Mouse (Mus musculus): Measurements from ENCODE around the gene Gm49358. TPM values are rescaled to one million over a fixed set of nuclear protein-coding genes. Genes with fewer than 3 reads are reported as not detected.

The Gm49358 gene
- total and polyA plus RNA-seq, 2 experiments from 2014 or later, result 4.2 TPM; not detected in 1

DNA sequence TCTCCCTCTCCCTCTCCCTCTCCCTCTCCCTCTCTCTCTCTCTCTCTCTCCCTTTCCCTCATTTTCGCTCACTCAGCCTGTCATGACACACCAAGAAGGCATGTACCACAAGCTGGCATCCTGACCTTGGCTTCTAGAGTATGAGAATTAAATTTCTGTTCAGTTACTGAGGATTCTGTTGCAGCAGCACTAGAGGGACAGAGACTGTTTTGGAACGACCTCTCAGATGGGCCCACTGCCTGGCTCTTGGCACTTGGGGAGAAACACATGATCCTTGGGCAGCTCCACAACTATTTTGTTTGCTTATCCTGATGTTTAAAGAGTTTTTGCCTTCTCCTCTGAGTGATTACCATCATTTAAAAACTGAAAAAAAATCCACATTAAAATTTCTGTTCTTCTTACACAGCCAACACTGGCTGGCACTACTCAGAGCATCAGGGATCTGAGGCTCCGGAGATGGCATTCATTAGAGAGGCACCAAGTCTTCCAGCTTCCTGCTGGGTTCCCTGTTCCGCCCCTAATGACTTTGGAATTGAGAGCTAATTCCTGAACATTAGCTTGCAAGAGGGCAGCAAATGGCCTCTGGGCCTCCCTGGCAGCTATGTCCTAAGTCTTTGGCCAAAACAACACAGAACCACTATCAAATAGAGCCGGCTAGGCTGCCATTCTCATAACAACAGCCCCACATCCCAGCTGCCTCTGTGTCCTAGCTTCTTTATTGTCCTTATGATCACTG, 116.5 kb downstream of the Gm49358 start:
- H3K27ac ChIP-seq, result no peak overlapping the region; the same call in 1 of the 2 replicates
- peak; percentile 35; the same call in 1 of the 2 replicates for ATAC-seq
- DNase-seq (ENCODE audit: low spot score), result peak; percentile 63
- TF ChIP-seq CTCF (IDR thresholded peaks at IDR 0.05; ENCODE audit: low read depth), result no peak
- H3K4me3 ChIP-seq (ENCODE audit: low read length), result no peak overlapping the region
- H3K4me1 ChIP-seq (ENCODE audit: insufficient read depth, low read length), result peaks cover 5% of the 10 kb centered on the region; the same call in 1 of the 2 replicates
- H3K27me3 ChIP-seq (ENCODE audit: insufficient read depth, low read length), result no peaks in the 10 kb centered on the region
- H3K4me2 ChIP-seq (ENCODE audit: low read depth, low read length), result no peak overlapping the region
- no peak overlapping the region for H3K9ac ChIP-seq (replicated peaks; ENCODE audit: low read length)
- no peaks in the 10 kb centered on the region for H3K9me3 ChIP-seq (ENCODE audit: low read length)
- H3K36me3 ChIP-seq (ENCODE audit: insufficient read depth, low read length), result no peaks in the 10 kb centered on the region
- 30% methylated on average over 5 of the region's 5 CpGs for WGBS

DNA sequence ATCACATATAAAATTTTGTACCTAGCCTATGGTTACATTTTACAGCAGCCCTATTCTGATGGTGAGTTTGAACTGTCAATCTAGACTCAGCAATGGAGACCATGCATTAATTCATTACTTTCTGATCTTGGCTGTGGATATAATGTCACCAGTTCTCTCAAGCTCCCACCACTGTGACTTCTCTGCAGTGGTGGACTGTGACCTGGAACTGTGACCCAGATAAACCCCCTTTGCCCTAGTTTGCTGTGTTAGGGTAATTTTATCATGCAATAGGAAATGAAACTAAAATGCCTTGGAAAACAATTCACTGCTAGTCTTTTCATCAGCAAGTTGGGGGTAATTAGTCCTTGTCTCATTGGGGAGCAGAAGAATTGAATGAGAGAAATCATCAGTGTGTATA, 117.7 kb downstream of the Gm49358 start:
- H3K9me3 ChIP-seq (ENCODE audit: low read length), result no peaks in the 10 kb centered on the region
- no peak overlapping the region for H3K9ac ChIP-seq (replicated peaks; ENCODE audit: low read length)
- H3K27me3 ChIP-seq (ENCODE audit: insufficient read depth, low read length), result no peaks in the 10 kb centered on the region
- ATAC-seq (no peak), DNase-seq (ENCODE audit: low spot score) (no peak)
- H3K4me1 ChIP-seq (ENCODE audit: insufficient read depth, low read length), result peaks cover 5% of the 10 kb centered on the region; the same call in 1 of the 2 replicates
- no peak overlapping the region for H3K27ac ChIP-seq
- H3K4me3 ChIP-seq (ENCODE audit: low read length), result no peak overlapping the region
- no peak overlapping the region for H3K4me2 ChIP-seq (ENCODE audit: low read depth, low read length)
- no peaks in the 10 kb centered on the region for H3K36me3 ChIP-seq (ENCODE audit: insufficient read depth, low read length)
- TF ChIP-seq CTCF (IDR thresholded peaks at IDR 0.05; ENCODE audit: low read depth), result no peak

Other genes with a start within 250 kb of the Gm49358 start
- 92.5 and 110 TPM in 2 replicates for gene Hsp90b1, start 58.5 kb upstream of the Gm49358 start, total RNA-seq (2014; rRNA removed)
- 228 and 235 TPM in 2 replicates for gene Hsp90b1, start 58.5 kb upstream of the Gm49358 start, polyA plus RNA-seq (2015; fragmentation: Nextera tagmentation; extraction: Ambion mirVana)
- gene Ttc41, start 58.2 kb upstream of the Gm49358 start, total RNA-seq (2014; rRNA removed), result 2.0 and 2.2 TPM in 2 replicates
- 1.4 and 1.5 TPM in 2 replicates for gene Ttc41, start 58.2 kb upstream of the Gm49358 start, polyA plus RNA-seq (2015; fragmentation: Nextera tagmentation; extraction: Ambion mirVana)
- gene Nt5dc3, start 15.0 kb downstream of the Gm49358 start, total RNA-seq (2014; rRNA removed), result 43.6 and 49.1 TPM in 2 replicates
- 8.5 and 9.3 TPM in 2 replicates for gene Nt5dc3, start 15.0 kb downstream of the Gm49358 start, polyA plus RNA-seq (2015; fragmentation: Nextera tagmentation; extraction: Ambion mirVana)
- gene Stab2, start 244.1 kb downstream of the Gm49358 start, total RNA-seq (2014; rRNA removed), result 0.42 TPM in 1 of 2 replicates, not detected in the other
- 0.10 and 0.42 TPM in 2 replicates for gene Stab2, start 244.1 kb downstream of the Gm49358 start, polyA plus RNA-seq (2015; fragmentation: Nextera tagmentation; extraction: Ambion mirVana)

All from hindbrain, postnatal 0 days (tissue).